Mouse (Mus musculus): ENCODE measurements around the gene Nrg3.

GRCm38 (mm10) chr14:38566182-38566581 lies 906.7 kb downstream of the Nrg3 start:
- TF ChIP-seq CTCF (IDR thresholded peaks at IDR 0.05; ENCODE audit: extremely low read depth, insufficient read depth, insufficient read length, insufficient replicate concordance) (no peak), POLR2A (IDR thresholded peaks at IDR 0.05; ENCODE audit: low read depth, low read length) (no peak)

Data from spleen, adult 2 months (tissue).